Mouse (Mus musculus) heart, postnatal 0 days (tissue): Measurements from ENCODE around the gene Atxn1.

Experiments used
- CTCF ChIP-seq: IDR thresholded peaks from 2 replicates; pipeline ENCODE4 v1.5.1; 2016; ENCODE audit warnings: antibody characterized with exemption, control low read depth, low read depth
- EP300 ChIP-seq: IDR thresholded peaks from 2 replicates; pipeline ENCODE4 v1.6.1; 2016; ENCODE audit warnings: antibody characterized with exemption, low read depth

DNA sequence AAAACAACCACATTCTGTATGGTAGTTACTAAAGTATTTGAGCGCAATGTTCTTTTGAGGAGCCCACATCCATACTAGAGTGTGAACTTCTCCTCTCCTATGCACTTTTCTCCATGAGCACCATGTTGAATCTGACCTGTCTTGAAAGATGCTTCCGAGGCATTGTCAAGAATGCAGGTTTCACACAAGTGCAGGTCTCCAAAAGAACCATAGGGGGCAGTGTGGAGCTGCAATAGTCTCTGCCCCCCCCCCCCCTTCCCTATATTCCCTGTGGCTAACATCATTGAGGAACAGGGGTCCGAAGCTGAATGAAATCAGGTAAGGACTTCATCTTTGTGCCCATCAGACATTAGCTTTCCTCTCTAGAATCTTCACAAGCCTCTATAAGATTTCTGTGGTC is 332.7 kb downstream of the Atxn1 start:
- TF ChIP-seq CTCF, result peak; percentile 39
- TF ChIP-seq EP300, result no peak
